Mouse (Mus musculus): ENCODE data around the gene Armcx6. TPM values are rescaled to one million over a fixed set of nuclear protein-coding genes. Genes with fewer than 3 reads are reported as not detected.
"Not testable (repeated sequence)": the region's sequence is repeated elsewhere in the genome, so short reads cannot be mapped to it uniquely, and the experiment has no call there.

Gene Armcx6
- total RNA-seq (2014; rRNA removed; ENCODE audit: low replicate concordance), result 7.7 and 13.7 TPM in 2 replicates
- polyA plus RNA-seq (2015; fragmentation: Nextera tagmentation; extraction: Ambion mirVana), result 7.3 and 7.8 TPM in 2 replicates

- Histone ChIP-seq H3K9ac (replicated peaks; ENCODE audit: low read depth, low read length) (peak within 1 kb of the TSS; percentile 47; the same call in 1 of the 2 replicates), H3K27ac (ENCODE audit: low read depth) (peak within 1 kb of the TSS; percentile 71), H3K4me1 (ENCODE audit: control insufficient read depth, insufficient read depth) (no peaks in the 10 kb centered on the region), H3K27me3 (ENCODE audit: control insufficient read depth, insufficient read depth, low read length) (no peaks in the 10 kb centered on the region), H3K4me3 (ENCODE audit: low read depth, low read length) (peak within 1 kb of the TSS; percentile 60), H3K4me2 (ENCODE audit: low read depth, low read length) (peak within 1 kb of the TSS; percentile 84), H3K36me3 (replicated peaks; ENCODE audit: control insufficient read depth, insufficient read depth, low read length) (no peaks in the 10 kb centered on the region), H3K9me3 (replicated peaks; ENCODE audit: control insufficient read depth, low read length) (no peaks in the 10 kb centered on the region)
- 19% methylated on average over 34 of the region's 36 CpGs for WGBS
- DNase-seq (ENCODE audit: low spot score) (peak; percentile 80), ATAC-seq (ENCODE audit: insufficient read depth, low read depth) (peak; percentile 92)
- TF ChIP-seq EP300 (IDR thresholded peaks at IDR 0.05; ENCODE audit: low read depth), result no peak
- TF ChIP-seq CTCF (IDR thresholded peaks at IDR 0.05; ENCODE audit: low read depth), result peak; percentile 18; the same call in 1 of the 2 replicates
Observed at GRCm38 (mm10) chrX:134750764-134751592, at the start of gene Armcx6. TSS of gene Armcx6 (minus strand) at chrX:134751417.

GRCm38 (mm10) chrX:134787728-134788127, 36.5 kb upstream of the Armcx6 start:
- 61% methylated on average over 4 of the region's 4 CpGs for WGBS
- H3K4me3 ChIP-seq (ENCODE audit: low read depth, low read length), result no peak overlapping the region
- no peak overlapping the region for H3K27ac ChIP-seq (ENCODE audit: low read depth)
- TF ChIP-seq CTCF (IDR thresholded peaks at IDR 0.05; ENCODE audit: low read depth), result no peak
- TF ChIP-seq EP300 (IDR thresholded peaks at IDR 0.05; ENCODE audit: low read depth), result no peak
- H3K27me3 ChIP-seq (ENCODE audit: control insufficient read depth, insufficient read depth, low read length), result no peaks in the 10 kb centered on the region
- DNase-seq (ENCODE audit: low spot score), result no peak
- H3K4me1 ChIP-seq (ENCODE audit: control insufficient read depth, insufficient read depth), result no peaks in the 10 kb centered on the region
- H3K4me2 ChIP-seq (ENCODE audit: low read depth, low read length), result no peak overlapping the region
- no peak for ATAC-seq (ENCODE audit: insufficient read depth, low read depth)
- no peaks in the 10 kb centered on the region for H3K36me3 ChIP-seq (replicated peaks; ENCODE audit: control insufficient read depth, insufficient read depth, low read length)
- H3K9me3 ChIP-seq (replicated peaks; ENCODE audit: control insufficient read depth, low read length), result no peaks in the 10 kb centered on the region
- no peak overlapping the region for H3K9ac ChIP-seq (replicated peaks; ENCODE audit: low read depth, low read length)

- H3K4me2 ChIP-seq (ENCODE audit: low read depth, low read length); H3K36me3 ChIP-seq (replicated peaks; ENCODE audit: control insufficient read depth, insufficient read depth, low read length); ATAC-seq (ENCODE audit: insufficient read depth, low read depth); DNase-seq (ENCODE audit: low spot score); H3K9me3 ChIP-seq (replicated peaks; ENCODE audit: control insufficient read depth, low read length); H3K9ac ChIP-seq (replicated peaks; ENCODE audit: low read depth, low read length); H3K27ac ChIP-seq (ENCODE audit: low read depth); H3K27me3 ChIP-seq (ENCODE audit: control insufficient read depth, insufficient read depth, low read length); H3K4me1 ChIP-seq (ENCODE audit: control insufficient read depth, insufficient read depth); H3K4me3 ChIP-seq (ENCODE audit: low read depth, low read length): not testable (repeated sequence)
- WGBS, result 47% methylated on average over 3 of the region's 4 CpGs
Observed at GRCm38 (mm10) chrX:134763428-134764198, 12.4 kb upstream of the Armcx6 start.

DNA sequence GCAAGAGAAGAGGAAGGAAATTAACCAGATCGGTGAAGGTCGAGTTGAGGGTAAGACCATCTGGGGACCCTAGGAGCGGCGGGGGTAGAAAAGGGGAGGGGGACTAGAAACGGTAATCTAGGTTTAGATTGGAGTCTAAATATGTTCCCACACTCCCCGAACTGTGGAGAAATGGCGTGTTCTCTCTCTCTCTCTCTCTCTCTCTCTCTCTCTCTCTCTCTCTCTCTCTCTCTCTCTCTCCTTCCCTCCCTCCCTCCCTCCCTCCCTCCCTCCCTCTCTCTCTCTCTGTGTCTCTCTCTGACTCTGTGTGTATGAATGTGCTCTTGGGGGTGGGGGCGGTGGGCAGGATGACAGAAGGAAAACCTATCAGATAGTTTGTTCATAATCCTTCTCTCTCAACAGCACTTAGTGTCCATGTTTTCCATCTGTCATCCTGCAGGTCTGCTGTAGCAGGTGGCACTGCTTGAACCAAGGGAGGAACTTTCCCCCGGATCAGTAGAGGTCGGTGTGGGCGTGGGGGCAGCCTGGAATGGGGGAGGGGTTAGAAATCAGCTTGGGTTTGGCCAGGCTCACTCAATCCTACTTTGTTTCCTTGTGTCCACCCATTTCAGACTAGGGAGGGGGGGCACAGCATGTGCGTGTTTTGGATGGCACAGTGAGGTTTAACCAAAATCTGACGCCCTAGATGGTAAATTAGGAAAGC, 6.2 kb upstream of the Armcx6 start:
- WGBS, result 13% methylated on average over 13 of the region's 13 CpGs
- no peaks in the 10 kb centered on the region for H3K36me3 ChIP-seq (replicated peaks; ENCODE audit: control insufficient read depth, insufficient read depth, low read length)
- no peaks in the 10 kb centered on the region for H3K27me3 ChIP-seq (ENCODE audit: control insufficient read depth, insufficient read depth, low read length)
- H3K9ac ChIP-seq (replicated peaks; ENCODE audit: low read depth, low read length), result peak overlapping the region; percentile 83
- H3K9me3 ChIP-seq (replicated peaks; ENCODE audit: control insufficient read depth, low read length), result no peaks in the 10 kb centered on the region
- ATAC-seq (ENCODE audit: insufficient read depth, low read depth) (peak; percentile 24; the same call in 1 of the 2 replicates), DNase-seq (ENCODE audit: low spot score) (no peak)
- peak overlapping the region; percentile 60 for H3K4me2 ChIP-seq (ENCODE audit: low read depth, low read length)
- H3K4me3 ChIP-seq (ENCODE audit: low read depth, low read length), result peak overlapping the region; percentile 79
- TF ChIP-seq EP300 (IDR thresholded peaks at IDR 0.05; ENCODE audit: low read depth) (no peak), CTCF (IDR thresholded peaks at IDR 0.05; ENCODE audit: low read depth) (no peak)
- H3K27ac ChIP-seq (ENCODE audit: low read depth), result peak overlapping the region; percentile 89
- H3K4me1 ChIP-seq (ENCODE audit: control insufficient read depth, insufficient read depth), result no peaks in the 10 kb centered on the region

Data from heart, postnatal 0 days (tissue).